Mouse (Mus musculus) adipocyte (in vitro differentiated cells): Measurements from ENCODE around the gene Krtap1-5.

ENCODE experiments used
- DNase-seq: peaks from one replicate; pipeline ENCODE4 v3.0.0-alpha.2; 2016; ENCODE audit warnings: low spot score

Krtap1-5 gene

DNA sequence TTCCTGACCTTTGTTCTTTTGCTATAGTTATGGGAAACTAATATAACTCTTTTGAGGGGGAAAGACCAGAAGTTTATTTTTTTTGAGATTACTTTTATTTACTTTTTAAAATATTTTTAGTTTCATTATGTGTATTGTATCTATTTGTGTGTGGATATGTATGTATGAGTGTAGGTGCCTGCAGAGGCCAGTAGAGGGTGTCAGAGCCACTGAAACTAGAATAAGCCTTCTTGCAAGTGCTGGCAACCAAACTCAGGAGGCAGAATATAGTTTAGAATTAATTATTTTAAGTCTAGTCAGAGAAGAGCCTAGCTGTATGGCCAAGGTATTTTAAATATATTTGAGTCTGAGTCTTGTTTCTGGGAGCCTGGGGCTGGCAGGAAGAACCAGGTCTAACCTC is 32.9 kb downstream of the Krtap1-5 start:
- no peak for DNase-seq

DNA sequence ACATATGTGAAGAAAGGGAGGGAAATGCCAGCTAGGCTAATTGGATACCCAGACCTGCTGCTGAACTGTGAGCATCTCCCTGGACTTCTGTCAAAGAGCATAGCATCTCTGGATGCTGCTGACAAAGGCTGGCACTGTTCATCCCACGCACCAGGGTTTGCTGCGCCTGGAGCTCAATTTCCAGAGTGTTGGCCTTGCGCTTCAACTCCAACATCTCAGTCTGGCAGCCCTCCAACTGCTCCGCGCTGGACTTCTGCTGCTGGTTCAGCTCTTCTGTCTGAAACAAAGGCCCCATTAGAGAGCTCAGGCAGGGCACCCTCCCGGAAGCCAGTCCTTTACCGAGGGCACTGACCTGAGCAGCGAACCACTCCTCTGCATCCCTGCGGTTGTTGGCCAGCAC is 41.1 kb downstream of the Krtap1-5 start:
- DNase-seq, result no peak
